9 mouse cellular contexts compared by ENCODE assay signal in the genomic region with DNA sequence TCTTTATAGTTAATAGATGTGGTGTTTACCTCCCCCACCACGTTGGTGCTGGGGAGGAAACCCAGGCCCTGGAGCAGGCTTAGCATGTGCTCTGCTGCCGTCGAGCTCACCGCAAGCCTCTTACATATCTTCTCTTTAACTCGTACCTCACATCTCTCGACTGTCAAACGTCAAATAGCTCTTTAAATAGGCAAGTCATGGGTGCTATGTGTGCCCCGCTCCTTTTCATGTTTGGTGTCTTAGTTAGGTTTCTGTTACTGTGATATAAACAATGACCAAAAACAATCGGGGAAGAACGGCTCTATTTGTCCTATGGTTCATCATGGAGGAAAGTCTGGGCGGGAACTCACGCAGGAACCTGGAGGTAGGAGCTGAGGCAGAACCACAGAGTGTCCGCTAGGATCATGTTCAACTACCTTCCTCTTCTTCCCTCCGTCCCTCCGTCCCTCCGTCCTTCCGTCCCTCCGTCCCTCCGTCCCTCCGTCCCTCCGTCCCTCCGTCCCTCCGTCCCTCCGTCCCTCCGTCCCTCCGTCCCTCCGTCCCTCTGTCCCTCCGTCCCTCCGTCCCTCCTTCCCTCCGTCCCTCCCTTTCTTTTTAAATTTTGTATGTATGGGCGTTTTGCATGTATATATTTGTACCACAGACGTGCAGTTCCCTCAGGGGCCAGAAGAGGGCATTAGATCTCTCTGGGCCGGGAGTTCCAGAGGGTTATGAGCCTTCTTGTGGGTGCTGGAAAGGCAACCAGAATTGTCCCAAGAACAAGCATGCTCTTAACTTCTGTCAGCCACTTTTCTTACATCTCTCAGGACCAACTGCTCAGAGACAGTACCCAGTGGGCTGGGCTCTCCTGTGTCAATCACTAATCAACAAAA. TPM values are rescaled to one million over a fixed set of nuclear protein-coding genes. Genes with fewer than 3 reads are reported as not detected.
DNase-seq lines count a peak whose midpoint lies in the region; ATAC-seq and TF ChIP-seq lines count a peak whose summit lies in the region.
"Had no signal": no experiment of that assay in that cellular context is flagged by ENCODE, and none has a peak within 500 bp of the region (broad histone marks: within the 10 kb centered on the region; RNA-seq: fewer than 3 reads in every experiment).

No protein-coding gene starts in this region.

- no peaks in the 10 kb centered on the region for H3K9me3 ChIP-seq in MEL (replicated peaks; ENCODE audit: insufficient read depth, low read length)
- H3K9me3 ChIP-seq in lung, postnatal 0 days (ENCODE audit: low read length) = no peaks in the 10 kb centered on the region

- peak; percentile 70 for TF ChIP-seq RAD21 in MEL (IDR thresholded peaks at IDR 0.05; ENCODE audit: low read depth, low read length)

- no peaks in the 10 kb centered on the region for H3K79me2 ChIP-seq in MEL (ENCODE audit: control insufficient read depth, insufficient read depth, low read length, poor library complexity)

- no peaks in the 10 kb centered on the region for H3K36me3 ChIP-seq in MEL (ENCODE audit: control insufficient read depth in 1 of 2, insufficient read depth in 2 of 2, low read length in 2 of 2)
- no peaks in the 10 kb centered on the region for H3K36me3 ChIP-seq in lung, postnatal 0 days (ENCODE audit: insufficient read depth, low read length)

- TF ChIP-seq CTCF in MEL (IDR thresholded peaks at IDR 0.05 in 2 of 3, conservative IDR thresholded peaks at IDR 0.05 in 1 of 3; ENCODE audit: control insufficient read depth in 1 of 3, insufficient read depth in 1 of 3, low read depth in 2 of 3, low read length in 3 of 3, poor library complexity in 1 of 3, severe bottlenecking in 1 of 3) = peak; percentile 73 to 78 (median 77)
- TF ChIP-seq CTCF in bone marrow macrophage, adult 2 months (IDR thresholded peaks at IDR 0.05; ENCODE audit: low read depth, low read length) = peak; percentile 61; the same call in 1 of the 2 replicates
- TF ChIP-seq CTCF in embryonic fibroblast, embryonic 13.5 days (IDR thresholded peaks at IDR 0.05; ENCODE audit: borderline replicate concordance, insufficient read depth, low read length) = no peak
- TF ChIP-seq CTCF in lung, postnatal 0 days (IDR thresholded peaks at IDR 0.05) = peak; percentile 85

- peak overlapping the region; percentile 64 for H3K4me2 ChIP-seq in lung, postnatal 0 days (replicated peaks; ENCODE audit: low read depth, low read length)

- no peak overlapping the region for H3K27ac ChIP-seq in MEL (ENCODE audit: control insufficient read depth, low read depth, low read length)
- H3K27ac ChIP-seq in bone marrow macrophage, adult 2 months (ENCODE audit: insufficient read depth, low read depth, low read length) = no peak overlapping the region
- peak overlapping the region; percentile 10; the same call in 1 of the 2 replicates for H3K27ac ChIP-seq in embryonic fibroblast, embryonic 13.5 days (ENCODE audit: insufficient read depth, low read length)
- H3K27ac ChIP-seq in lung, postnatal 0 days (ENCODE audit: low read length) = peak overlapping the region; percentile 59

- H3K4me1 ChIP-seq in MEL (ENCODE audit: control insufficient read depth in 1 of 2, insufficient read depth in 2 of 2, low read length in 2 of 2) = no peaks in the 10 kb centered on the region
- no peaks in the 10 kb centered on the region for H3K4me1 ChIP-seq in bone marrow macrophage, adult 2 months (ENCODE audit: control insufficient read depth, insufficient read depth, low read length)
- peaks cover 6% of the 10 kb centered on the region; the same call in 1 of the 2 replicates for H3K4me1 ChIP-seq in embryonic fibroblast, embryonic 13.5 days (ENCODE audit: control insufficient read depth, insufficient read depth, low read length)
- H3K4me1 ChIP-seq in lung, postnatal 0 days (ENCODE audit: insufficient read depth, low read depth, low read length) = peaks cover 7% of the 10 kb centered on the region; the same call in 1 of the 2 replicates

- H3K4me3 ChIP-seq in MEL (ENCODE audit: control insufficient read depth in 1 of 2, insufficient read depth in 1 of 2, low read depth in 2 of 2, low read length in 2 of 2) = peak overlapping the region in 1 of 2 experiments; percentile 44; a peak in 1 of 4 replicates
- peak overlapping the region; percentile 27; the same call in 1 of the 2 replicates for H3K4me3 ChIP-seq in bone marrow macrophage, adult 2 months (ENCODE audit: insufficient read depth, low read length)
- no peak overlapping the region for H3K4me3 ChIP-seq in embryonic fibroblast, embryonic 13.5 days (ENCODE audit: insufficient read depth, low read length)
- peak overlapping the region; percentile 29 for H3K4me3 ChIP-seq in lung, postnatal 0 days (ENCODE audit: low read depth, low read length)
- H3K4me3 ChIP-seq: myocyte had no signal

- intact Hi-C loops in heart, postnatal 36 days (cut with DNase I) = loop anchor here (2.0 to 5.0 kb wide), 2 partner anchors 124 to 206 kb away; no protein-coding TSS in a partner anchor

- no peaks in the 10 kb centered on the region for H3K27me3 ChIP-seq in MEL (ENCODE audit: control insufficient read depth in 1 of 2, insufficient read depth in 2 of 2, low read length in 2 of 2)
- no peaks in the 10 kb centered on the region for H3K27me3 ChIP-seq in lung, postnatal 0 days (replicated peaks; ENCODE audit: insufficient read depth, low read length)

- WGBS in lung, postnatal 0 days = 18% methylated on average over 30 of the region's 33 CpGs

- TF ChIP-seq POLR2A in MEL (IDR thresholded peaks at IDR 0.05; ENCODE audit: control insufficient read depth in 1 of 2, insufficient read depth in 1 of 2, low read depth in 1 of 2, low read length in 2 of 2, poor library complexity in 1 of 2) = no peak
- TF ChIP-seq POLR2A in bone marrow macrophage, adult 2 months (IDR thresholded peaks at IDR 0.05; ENCODE audit: borderline replicate concordance, low read depth, low read length) = no peak
- TF ChIP-seq POLR2A in embryonic fibroblast, embryonic 13.5 days (IDR thresholded peaks at IDR 0.05; ENCODE audit: low read depth, low read length) = 0 out of 2 replicates have a peak, but pooled peaks have one; percentile 28

- ATAC-seq in lung, postnatal 0 days = peak; percentile 39; the same call in 1 of the 2 replicates

- peak overlapping the region; percentile 30; the same call in 1 of the 2 replicates for H3K9ac ChIP-seq in MEL (ENCODE audit: control insufficient read depth, low read depth, low read length, poor library complexity, severe bottlenecking)
- H3K9ac ChIP-seq in lung, postnatal 0 days (replicated peaks; ENCODE audit: low read depth) = peak overlapping the region; percentile 32; the same call in 1 of the 2 replicates

- no peak for TF ChIP-seq EP300 in MEL (IDR thresholded peaks at IDR 0.05; ENCODE audit: low read depth in 1 of 2, low read length in 2 of 2)
- no peak for TF ChIP-seq EP300 in lung, postnatal 0 days (IDR thresholded peaks at IDR 0.05)

- peak; percentile 72 for DNase-seq in MEL (ENCODE audit: low read depth, low spot score)
- DNase-seq in heart, postnatal 36 days = peak; percentile 66 to 79
- peak; percentile 67 for DNase-seq in layer of hippocampus, adult 11-12 months (ENCODE audit: low spot score)
- DNase-seq in lung, postnatal 0 days (ENCODE audit: low spot score) = peak; percentile 79
- peak; percentile 29 for DNase-seq in retina, adult 2 months (ENCODE audit: low read depth, low spot score)
- peak; percentile 52 for DNase-seq in urinary bladder, postnatal 25 days (ENCODE audit: low spot score)

TF ChIP-seq in MEL, 35 proteins besides CTCF, POLR2A, EP300 and RAD21:
- TF ChIP-seq ETS1 (IDR thresholded peaks at IDR 0.05; ENCODE audit: low read depth, low read length) = no peak
- TF ChIP-seq MYB (IDR thresholded peaks at IDR 0.05; ENCODE audit: low read depth, low read length) = no peak
- TF ChIP-seq ZC3H11A (IDR thresholded peaks at IDR 0.05; ENCODE audit: low read depth, low read length) = peak; percentile 70
- TF ChIP-seq SMC3 (IDR thresholded peaks at IDR 0.05; ENCODE audit: low read depth, low read length) = peak; percentile 84
TF ChIP-seq in MEL: peak in this region for 2.

RNA-seq across cellular contexts. Expression of a gene that starts 36.4 kb away (rescaled TPM):
- total RNA-seq in MEL (2012; rRNA removed) = not detected in 2 replicates
- not detected for polyA plus RNA-seq in MEL (2012; ENCODE audit: insufficient read depth in 1 of 2, insufficient read length in 2 of 2, low read depth in 1 of 2, low replicate concordance in 2 of 2, missing spikeins in 1 of 2)
- polyA plus RNA-seq in bone marrow macrophage, adult 2 months (2012; ENCODE audit: insufficient read depth, insufficient read length, missing spikeins) = 1.5 and 1.7 TPM in 2 replicates
- 244 and 317 TPM in 2 replicates for polyA plus RNA-seq in embryonic fibroblast, embryonic 13.5 days (2011; ENCODE audit: insufficient read length, low read depth, missing spikeins)
- 100 to 1,000 TPM; 272 to 292 TPM for total RNA-seq in heart, postnatal 36 days (2021)
- polyA plus RNA-seq in lung, postnatal 0 days (2015; fragmentation: Nextera tagmentation; extraction: Ambion mirVana) = 362 and 383 TPM in 2 replicates

Comparison
In these comparisons a context has a peak if more than half of its experiments do, and no peak if none do; other contexts are left out.
1. DNase-seq: peak in every context shown above with its lines; median percentile 79 in lung, postnatal 0 days; 72 in heart, postnatal 36 days; 72 in MEL; 67 in layer of hippocampus, adult 11-12 months; 52 in urinary bladder, postnatal 25 days; 29 in retina, adult 2 months.
2. H3K27ac ChIP-seq: peak in embryonic fibroblast, embryonic 13.5 days (single experiment) and lung, postnatal 0 days (single experiment); none in MEL (single experiment) and bone marrow macrophage, adult 2 months (single experiment).
3. RNA of a gene that starts 36.4 kb away (polyA plus RNA-seq): 362 to 383 TPM in lung, postnatal 0 days and 244 to 317 TPM in embryonic fibroblast, embryonic 13.5 days; 1.5 to 1.7 TPM in bone marrow macrophage, adult 2 months and not detected in MEL; every median in the first group is over 10 times any median in the second.